Mouse (Mus musculus): ENCODE data around the gene Olfr812. TPM values are rescaled to one million over a fixed set of nuclear protein-coding genes. Genes with fewer than 3 reads are reported as not detected.
"Not testable (repeated sequence)": the region's sequence is repeated elsewhere in the genome, so short reads cannot be mapped to it uniquely, and the experiment has no call there.

The Olfr812 gene
- polyA plus RNA-seq (2015; fragmentation: Nextera tagmentation; extraction: Ambion mirVana) = not detected in 2 replicates

DNA sequence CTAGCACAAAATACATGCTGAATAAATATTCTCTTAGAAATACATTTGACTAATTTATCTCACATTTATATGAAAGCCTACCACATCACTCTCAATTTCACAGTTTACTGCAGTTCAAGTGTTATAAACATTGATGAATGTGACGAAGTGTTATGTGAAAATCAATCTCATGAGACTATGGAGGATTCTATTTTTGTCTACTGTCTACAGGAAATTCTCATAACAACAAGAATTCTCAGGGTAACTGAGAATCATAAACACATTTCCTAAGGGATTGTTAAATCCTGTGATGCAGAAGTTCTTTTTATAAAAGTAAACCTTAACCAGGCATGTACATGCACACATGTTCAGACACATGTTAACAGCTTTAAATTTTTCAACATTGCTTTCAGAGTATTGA, at the start of gene Olfr812:
Gene Olfr812 (minus strand): TSS at position 101 of the 400 bp plus-strand sequence.
- WGBS (ENCODE audit: insufficient replicate concordance) = 33% methylated on average over 1 of the region's 1 CpGs
- Histone ChIP-seq H3K36me3 (ENCODE audit: control insufficient read depth, insufficient read depth) (no peaks in the 10 kb centered on the region), H3K4me3 (ENCODE audit: low read depth, low read length) (no peak within 1 kb of the TSS), H3K27ac (ENCODE audit: low read length) (no peak within 1 kb of the TSS), H3K4me2 (ENCODE audit: low read depth, low read length) (no peak within 1 kb of the TSS), H3K27me3 (ENCODE audit: control insufficient read depth, insufficient read depth, low read depth, low read length) (no peaks in the 10 kb centered on the region), H3K4me1 (ENCODE audit: control insufficient read depth, low read depth, low read length) (no peaks in the 10 kb centered on the region), H3K9me3 (replicated peaks; ENCODE audit: control insufficient read depth, low read length) (no peaks in the 10 kb centered on the region), H3K9ac (ENCODE audit: low read depth, low read length) (no peak within 1 kb of the TSS)
- no peak for ATAC-seq (ENCODE audit: low read depth)

DNA sequence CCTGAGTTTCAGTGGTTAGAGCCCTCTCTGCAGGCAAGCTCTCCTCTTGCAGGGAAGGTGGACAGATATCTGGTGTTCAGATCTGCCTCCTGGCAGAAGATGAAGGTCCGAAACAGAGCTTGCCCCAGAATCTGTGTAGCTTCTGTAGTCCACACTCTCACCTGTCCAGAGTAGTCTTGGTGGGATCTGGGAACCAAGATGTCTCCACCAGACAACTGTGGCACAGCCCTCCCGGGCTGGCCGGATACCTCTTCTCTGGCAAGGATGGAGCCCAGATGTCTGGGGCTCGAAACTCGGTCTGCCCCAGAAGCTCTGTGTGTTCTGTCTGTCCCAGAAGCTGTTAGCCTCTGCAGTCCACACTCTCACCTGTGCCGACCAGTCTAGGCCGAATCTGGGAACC, 40.0 kb upstream of the Olfr812 start:
- no peak overlapping the region for H3K27ac ChIP-seq (ENCODE audit: low read length)
- H3K27me3 ChIP-seq (ENCODE audit: control insufficient read depth, insufficient read depth, low read depth, low read length) = no peaks in the 10 kb centered on the region
- WGBS (ENCODE audit: insufficient replicate concordance) = 68% methylated on average over 7 of the region's 7 CpGs
- H3K4me3 ChIP-seq (ENCODE audit: low read depth, low read length) = no peak overlapping the region
- H3K9me3 ChIP-seq (replicated peaks; ENCODE audit: control insufficient read depth, low read length) = no peaks in the 10 kb centered on the region
- no peaks in the 10 kb centered on the region for H3K4me1 ChIP-seq (ENCODE audit: control insufficient read depth, low read depth, low read length)
- no peak overlapping the region for H3K4me2 ChIP-seq (ENCODE audit: low read depth, low read length)
- no peak for ATAC-seq (ENCODE audit: low read depth)
- H3K9ac ChIP-seq (ENCODE audit: low read depth, low read length) = no peak overlapping the region
- no peaks in the 10 kb centered on the region for H3K36me3 ChIP-seq (ENCODE audit: control insufficient read depth, insufficient read depth)

DNA sequence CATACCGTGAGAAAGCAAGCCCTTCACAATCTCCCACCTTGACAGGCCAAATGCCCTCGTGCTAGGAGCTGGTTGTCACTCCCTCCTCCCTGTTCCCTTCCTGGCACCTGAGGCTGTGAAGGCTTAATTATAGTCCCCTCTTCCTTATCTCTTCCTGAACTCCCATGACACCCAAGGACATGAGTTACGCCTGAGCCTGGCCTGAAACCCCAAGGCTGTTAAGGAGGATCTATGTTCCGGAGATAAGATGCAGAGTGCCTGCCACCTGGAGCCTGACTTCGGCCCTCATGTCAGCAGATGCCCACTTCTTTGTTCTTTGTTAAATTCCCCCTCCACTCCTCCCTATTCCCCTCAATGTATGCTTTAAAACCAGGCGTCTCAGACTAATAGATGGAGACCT, 39.6 kb upstream of the Olfr812 start:
- not testable (repeated sequence) for H3K4me2 ChIP-seq (ENCODE audit: low read depth, low read length); H3K4me3 ChIP-seq (ENCODE audit: low read depth, low read length); H3K4me1 ChIP-seq (ENCODE audit: control insufficient read depth, low read depth, low read length); H3K27ac ChIP-seq (ENCODE audit: low read length); H3K36me3 ChIP-seq (ENCODE audit: control insufficient read depth, insufficient read depth); H3K9ac ChIP-seq (ENCODE audit: low read depth, low read length); H3K27me3 ChIP-seq (ENCODE audit: control insufficient read depth, insufficient read depth, low read depth, low read length); ATAC-seq (ENCODE audit: low read depth); H3K9me3 ChIP-seq (replicated peaks; ENCODE audit: control insufficient read depth, low read length)
- WGBS (ENCODE audit: insufficient replicate concordance) = 52% methylated on average over 6 of the region's 6 CpGs

GRCm38 (mm10) chr10:129879751-129880150, 33.9 kb upstream of the Olfr812 start, which contains the start of gene Olfr814:
Gene Olfr814, minus strand, starts transcription at chr10:129879851.
- no CpG with 5 or more reads among the region's 1 CpGs for WGBS (ENCODE audit: insufficient replicate concordance)
- not testable (repeated sequence) for H3K9me3 ChIP-seq (replicated peaks; ENCODE audit: control insufficient read depth, low read length); H3K4me3 ChIP-seq (ENCODE audit: low read depth, low read length); H3K27me3 ChIP-seq (ENCODE audit: control insufficient read depth, insufficient read depth, low read depth, low read length); H3K9ac ChIP-seq (ENCODE audit: low read depth, low read length); ATAC-seq (ENCODE audit: low read depth); H3K4me1 ChIP-seq (ENCODE audit: control insufficient read depth, low read depth, low read length); H3K36me3 ChIP-seq (ENCODE audit: control insufficient read depth, insufficient read depth); H3K27ac ChIP-seq (ENCODE audit: low read length); H3K4me2 ChIP-seq (ENCODE audit: low read depth, low read length)

GRCm38 (mm10) chr10:129855067-129855466, 9.2 kb upstream of the Olfr812 start, which contains the start of gene Olfr813:
Gene Olfr813, plus strand, starts transcription at chr10:129855367.
- Histone ChIP-seq H3K4me2 (ENCODE audit: low read depth, low read length) (no peak within 1 kb of the TSS), H3K9ac (ENCODE audit: low read depth, low read length) (no peak within 1 kb of the TSS), H3K4me1 (ENCODE audit: control insufficient read depth, low read depth, low read length) (no peaks in the 10 kb centered on the region), H3K9me3 (replicated peaks; ENCODE audit: control insufficient read depth, low read length) (no peaks in the 10 kb centered on the region), H3K27ac (ENCODE audit: low read length) (no peak within 1 kb of the TSS), H3K36me3 (ENCODE audit: control insufficient read depth, insufficient read depth) (no peaks in the 10 kb centered on the region), H3K27me3 (ENCODE audit: control insufficient read depth, insufficient read depth, low read depth, low read length) (no peaks in the 10 kb centered on the region), H3K4me3 (ENCODE audit: low read depth, low read length) (no peak within 1 kb of the TSS)
- no peak for ATAC-seq (ENCODE audit: low read depth)

GRCm38 (mm10) chr10:129847343-129847742, 1.4 kb upstream of the Olfr812 start:
- H3K27me3 ChIP-seq (ENCODE audit: control insufficient read depth, insufficient read depth, low read depth, low read length) = no peaks in the 10 kb centered on the region
- H3K4me3 ChIP-seq (ENCODE audit: low read depth, low read length) = no peak overlapping the region
- H3K4me2 ChIP-seq (ENCODE audit: low read depth, low read length) = no peak overlapping the region
- H3K4me1 ChIP-seq (ENCODE audit: control insufficient read depth, low read depth, low read length) = no peaks in the 10 kb centered on the region
- H3K36me3 ChIP-seq (ENCODE audit: control insufficient read depth, insufficient read depth) = no peaks in the 10 kb centered on the region
- H3K9me3 ChIP-seq (replicated peaks; ENCODE audit: control insufficient read depth, low read length) = no peaks in the 10 kb centered on the region
- 55% methylated on average over 1 of the region's 1 CpGs for WGBS (ENCODE audit: insufficient replicate concordance)
- no peak for ATAC-seq (ENCODE audit: low read depth)
- H3K27ac ChIP-seq (ENCODE audit: low read length) = no peak overlapping the region
- no peak overlapping the region for H3K9ac ChIP-seq (ENCODE audit: low read depth, low read length)

DNA sequence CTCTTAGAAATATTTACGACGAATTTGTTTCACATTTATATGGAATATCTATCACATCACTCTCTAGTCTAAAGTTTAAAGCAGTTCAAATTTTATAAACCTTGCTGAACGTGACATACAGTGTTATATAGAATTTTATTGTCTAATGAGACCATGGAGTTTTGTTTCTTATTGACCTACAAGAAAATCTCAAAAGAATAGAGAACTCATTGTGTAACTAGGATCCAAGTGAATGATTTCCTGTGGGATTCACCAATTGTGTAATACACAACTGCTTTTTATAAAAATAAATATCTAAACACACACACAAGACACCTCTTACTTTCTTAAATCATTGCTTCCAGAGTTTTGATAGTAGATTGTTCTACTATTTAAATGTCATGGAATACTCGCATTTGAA, 41.6 kb downstream of the Olfr812 start, which contains the start of gene Olfr811:
Gene Olfr811 (minus strand): TSS at position 101 of the 400 bp plus-strand sequence.
- Histone ChIP-seq H3K4me1 (ENCODE audit: control insufficient read depth, low read depth, low read length) (no peaks in the 10 kb centered on the region), H3K9ac (ENCODE audit: low read depth, low read length) (no peak within 1 kb of the TSS), H3K27ac (ENCODE audit: low read length) (no peak within 1 kb of the TSS), H3K9me3 (replicated peaks; ENCODE audit: control insufficient read depth, low read length) (no peaks in the 10 kb centered on the region), H3K36me3 (ENCODE audit: control insufficient read depth, insufficient read depth) (no peaks in the 10 kb centered on the region), H3K4me2 (ENCODE audit: low read depth, low read length) (no peak within 1 kb of the TSS), H3K4me3 (ENCODE audit: low read depth, low read length) (no peak within 1 kb of the TSS), H3K27me3 (ENCODE audit: control insufficient read depth, insufficient read depth, low read depth, low read length) (no peaks in the 10 kb centered on the region)
- no peak for ATAC-seq (ENCODE audit: low read depth)
- 56% methylated on average over 4 of the region's 4 CpGs for WGBS (ENCODE audit: insufficient replicate concordance)

DNA sequence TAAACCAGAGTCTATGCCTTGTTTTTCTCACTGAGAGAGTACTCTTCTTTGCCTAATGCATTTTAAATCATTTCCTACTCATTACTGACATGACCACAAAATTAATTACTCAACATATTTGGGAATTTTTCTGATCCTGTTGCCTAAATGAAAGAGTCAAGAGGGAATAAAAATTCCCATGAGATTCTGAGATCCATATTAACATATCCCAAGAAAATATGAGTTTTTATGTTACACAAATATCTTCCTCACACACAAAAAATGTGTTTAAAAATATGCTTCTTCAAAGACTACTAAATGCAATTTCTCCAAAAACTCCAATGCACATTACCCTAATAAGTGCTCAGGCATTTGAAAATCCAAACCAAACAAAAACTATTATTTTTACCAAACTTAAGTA, 51.1 kb downstream of the Olfr812 start, which contains the start of gene Olfr810:
Gene Olfr810 (minus strand): TSS at position 101 of the 400 bp plus-strand sequence.
- H3K9ac ChIP-seq (ENCODE audit: low read depth, low read length) = no peak within 1 kb of the TSS
- no peak within 1 kb of the TSS for H3K27ac ChIP-seq (ENCODE audit: low read length)
- no peaks in the 10 kb centered on the region for H3K9me3 ChIP-seq (replicated peaks; ENCODE audit: control insufficient read depth, low read length)
- no peaks in the 10 kb centered on the region for H3K27me3 ChIP-seq (ENCODE audit: control insufficient read depth, insufficient read depth, low read depth, low read length)
- H3K4me1 ChIP-seq (ENCODE audit: control insufficient read depth, low read depth, low read length) = no peaks in the 10 kb centered on the region
- no peak for ATAC-seq (ENCODE audit: low read depth)
- H3K4me3 ChIP-seq (ENCODE audit: low read depth, low read length) = no peak within 1 kb of the TSS
- no peaks in the 10 kb centered on the region for H3K36me3 ChIP-seq (ENCODE audit: control insufficient read depth, insufficient read depth)
- H3K4me2 ChIP-seq (ENCODE audit: low read depth, low read length) = no peak within 1 kb of the TSS

Data from liver, embryonic 16.5 days (tissue).